Mouse (Mus musculus) kidney, adult 2 months (tissue): ENCODE data around the gene Eno2.

ENCODE experiments used
- CTCF ChIP-seq: fragments of 200-500 bp; conservative IDR thresholded peaks from 2 replicates; pipeline ENCODE4 v1.5.1; 2011; ENCODE audit warnings: low read depth, mild to moderate bottlenecking, control low read depth, low read length, moderate library complexity, mixed read lengths; ENCODE audit not compliant: insufficient read depth, insufficient read length
- POLR2A ChIP-seq: fragments of 200-500 bp; IDR thresholded peaks from one replicate; pipeline ENCODE4 v1.6.1; 2011; ENCODE audit warnings: low read depth, low read length, control low read depth

- TF ChIP-seq CTCF: no peak
- no peak for TF ChIP-seq POLR2A
Observed at GRCm38 (mm10) chr6:124737040-124737439, 32.4 kb downstream of the Eno2 start.
